Mouse (Mus musculus) MN1 (cell line): ENCODE data around the gene Olfr1164.

ENCODE experiments used
- DNase-seq: peaks from one replicate; pipeline ENCODE4 v3.0.0-alpha.2; 2016; ENCODE audit warnings: low spot score

Gene Olfr1164

GRCm38 (mm10) chr2:88093866-88094265 is at the start of gene Olfr1164:
Gene Olfr1164 (minus strand): TSS chr2:88093966.
- DNase-seq = no peak

GRCm38 (mm10) chr2:88128172-88128571 is 34.4 kb upstream of the Olfr1164 start, which contains the start of gene Olfr1166:
Gene Olfr1166 (minus strand): TSS chr2:88128272.
- no peak for DNase-seq

GRCm38 (mm10) chr2:88071730-88072129 is 22.0 kb downstream of the Olfr1164 start, which contains the start of gene Olfr1163:
Gene Olfr1163 (minus strand): TSS chr2:88071830.
- no peak for DNase-seq

GRCm38 (mm10) chr2:88063587-88063986 is 30.2 kb downstream of the Olfr1164 start:
- DNase-seq = no peak

GRCm38 (mm10) chr2:88051029-88051428 is 42.7 kb downstream of the Olfr1164 start, which contains the start of gene Olfr1162:
Gene Olfr1162 (minus strand): TSS chr2:88051129.
- no peak for DNase-seq
